Mouse (Mus musculus) layer of hippocampus, adult 9-11 months (tissue): ENCODE results near the gene Ppp1r16b.
"Not testable (repeated sequence)": the region's sequence is repeated elsewhere in the genome, so short reads cannot be mapped to it uniquely, and the experiment has no call there.

Experiments used
- DNase-seq: peaks from one replicate; pipeline ENCODE4 v3.0.0; 2022

Ppp1r16b gene

GRCm38 (mm10) chr2:158728061-158728815 lies 63.0 kb downstream of the Ppp1r16b start:
- DNase-seq = no peak

- DNase-seq = no peak
Measured at GRCm38 (mm10) chr2:158730896-158731295, 65.7 kb downstream of the Ppp1r16b start.

- DNase-seq = no peak
Measured at GRCm38 (mm10) chr2:158732521-158732920, 67.3 kb downstream of the Ppp1r16b start.

DNA sequence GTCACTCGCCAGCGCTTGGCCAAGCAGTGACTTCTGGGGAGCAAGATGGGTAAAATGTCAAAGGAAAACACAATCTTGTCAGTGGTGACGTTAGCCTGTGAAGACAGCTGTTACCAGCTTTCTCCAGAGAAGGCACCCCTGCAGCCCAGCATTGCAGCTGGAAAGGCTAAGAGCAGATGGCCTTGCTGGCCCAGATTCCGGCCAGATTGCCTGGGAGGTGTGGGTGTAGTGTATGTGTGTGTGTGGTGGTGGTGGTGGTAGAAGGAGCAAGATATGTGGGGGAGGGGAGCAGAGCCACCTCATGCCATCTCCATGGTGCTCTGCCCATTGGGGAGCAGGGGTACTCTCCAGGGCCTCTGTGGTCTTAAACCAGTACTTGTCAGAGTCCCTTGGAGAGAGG lies 67.9 kb downstream of the Ppp1r16b start:
- DNase-seq = no peak

- no peak for DNase-seq
Measured at GRCm38 (mm10) chr2:158733914-158734313, 68.7 kb downstream of the Ppp1r16b start.

DNA sequence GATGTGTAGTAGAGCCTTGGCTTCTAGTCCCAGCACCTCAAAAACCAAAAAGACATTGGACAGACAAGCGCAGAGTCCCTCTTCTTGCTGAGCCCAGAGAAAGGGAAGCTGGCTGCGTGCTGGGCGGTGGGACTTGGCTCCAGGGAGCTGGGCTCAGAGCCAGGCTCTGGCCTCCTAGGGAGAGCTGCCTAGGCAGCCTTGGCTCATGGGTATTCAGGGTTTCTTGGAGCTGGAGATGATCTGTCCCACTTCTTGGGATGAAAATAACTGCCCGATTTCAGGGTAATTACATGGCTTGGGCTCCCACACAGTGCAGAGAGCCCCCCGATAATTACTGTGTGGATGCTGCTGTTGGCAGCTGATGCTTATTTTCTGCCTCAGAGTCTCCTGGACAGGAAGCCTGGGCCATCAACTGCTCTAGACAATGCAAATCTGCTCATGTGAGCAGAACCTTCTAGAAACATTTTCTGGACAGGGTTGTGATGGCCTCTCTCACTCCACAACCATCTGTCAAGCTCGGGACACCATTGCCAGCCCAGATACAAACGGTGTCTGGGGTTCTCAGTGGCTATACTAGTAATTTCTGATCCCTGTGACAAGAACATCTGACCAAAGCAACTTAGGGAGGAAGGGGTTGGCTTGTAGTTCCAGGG lies 69.4 kb downstream of the Ppp1r16b start:
- DNase-seq = peak; percentile 56

GRCm38 (mm10) chr2:158735340-158735739 lies 70.1 kb downstream of the Ppp1r16b start:
- no peak for DNase-seq

DNA sequence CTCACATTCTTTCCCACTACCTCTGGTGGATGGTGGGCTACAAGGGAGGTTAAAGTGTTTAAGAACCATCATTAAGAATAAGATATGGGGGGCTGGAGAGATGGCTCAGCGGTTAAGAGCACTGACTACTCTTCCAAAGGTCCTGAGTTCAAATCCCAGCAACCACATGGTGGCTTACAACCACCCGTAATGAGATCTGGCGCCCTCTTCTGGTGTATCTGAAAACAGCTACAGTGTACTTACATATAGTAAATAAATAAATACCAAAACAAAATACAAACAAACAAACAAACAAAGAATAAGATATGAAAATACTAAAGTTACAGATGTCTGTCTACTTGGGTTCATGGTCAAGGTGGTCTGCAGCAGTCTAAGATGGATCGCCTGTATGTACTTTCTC lies 71.0 kb downstream of the Ppp1r16b start:
- not testable (repeated sequence) for DNase-seq

DNA sequence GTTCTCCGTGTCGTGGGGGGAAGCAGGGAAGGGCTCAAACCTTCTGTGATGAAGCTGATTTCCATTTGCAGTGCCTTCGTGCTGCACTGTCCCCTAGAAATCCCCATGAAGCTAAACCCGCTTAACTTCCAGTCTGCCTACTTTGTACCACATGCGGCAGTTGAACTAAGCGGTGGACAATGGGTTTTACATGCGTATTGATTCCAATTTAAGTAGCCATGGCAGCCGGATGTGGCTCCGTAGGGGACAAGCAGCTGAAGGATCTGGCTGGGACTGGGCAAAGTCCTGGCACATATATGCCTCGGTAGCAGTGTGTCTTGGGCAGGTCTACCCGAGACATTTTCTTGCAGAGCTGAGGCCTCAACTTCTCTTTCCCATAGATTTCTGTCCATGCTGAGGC lies 73.4 kb downstream of the Ppp1r16b start:
- no peak for DNase-seq

GRCm38 (mm10) chr2:158739113-158739512 lies 73.9 kb downstream of the Ppp1r16b start:
- DNase-seq = no peak

- DNase-seq = peak; percentile 86
Measured at GRCm38 (mm10) chr2:158741011-158741501, 75.9 kb downstream of the Ppp1r16b start.

DNA sequence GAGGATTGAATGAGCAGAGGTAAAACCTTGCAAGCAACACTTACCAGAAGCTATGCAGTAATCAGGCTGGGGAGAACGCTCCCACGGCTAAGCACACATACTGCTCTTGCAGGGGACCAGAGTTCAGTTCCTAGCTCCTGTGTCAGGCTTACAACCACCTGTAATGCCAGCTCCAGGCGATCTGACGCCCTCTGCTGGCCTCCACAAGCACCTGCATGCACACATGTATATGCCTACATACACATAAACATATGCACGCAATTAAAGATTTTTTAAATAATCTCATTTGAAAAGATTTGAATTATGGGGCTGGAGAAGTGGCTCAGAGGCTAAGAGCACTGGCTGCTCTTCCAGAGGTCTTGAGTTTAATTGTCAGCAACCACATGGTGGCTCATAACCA lies 77.2 kb downstream of the Ppp1r16b start:
- DNase-seq = no peak

DNA sequence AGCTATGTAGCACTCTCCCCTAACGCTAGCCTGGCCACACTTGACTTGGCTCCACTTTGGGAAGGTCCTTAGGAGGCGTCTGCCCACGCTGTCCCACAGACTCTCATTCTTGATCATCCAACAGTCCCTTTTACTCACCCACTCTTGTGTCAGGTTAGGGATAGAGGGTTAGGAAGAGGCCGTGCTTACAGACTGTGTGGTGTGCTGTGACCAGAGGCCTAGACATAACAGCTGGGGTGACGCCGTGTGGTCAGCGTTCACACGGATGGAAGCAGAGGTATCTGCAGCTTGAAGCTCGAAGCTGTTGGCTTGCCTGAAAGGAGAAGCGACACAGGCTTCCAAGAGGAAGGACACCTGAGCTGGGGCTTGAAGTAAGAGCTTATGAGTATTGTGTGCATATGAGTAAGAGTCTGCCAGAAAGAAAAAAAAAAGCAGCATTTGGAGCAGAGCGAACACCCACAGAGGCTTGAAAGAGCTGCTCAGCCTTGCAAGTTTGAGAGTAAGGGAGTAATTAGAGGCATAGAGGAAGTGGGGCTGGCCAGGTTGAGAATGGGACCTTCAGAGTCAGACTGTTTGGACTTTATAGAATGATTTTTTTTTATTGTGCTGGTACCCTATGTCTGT lies 78.4 kb downstream of the Ppp1r16b start:
- DNase-seq = no peak

- DNase-seq = peak; percentile 61
Measured at GRCm38 (mm10) chr2:158745049-158745482, 79.9 kb downstream of the Ppp1r16b start.

DNA sequence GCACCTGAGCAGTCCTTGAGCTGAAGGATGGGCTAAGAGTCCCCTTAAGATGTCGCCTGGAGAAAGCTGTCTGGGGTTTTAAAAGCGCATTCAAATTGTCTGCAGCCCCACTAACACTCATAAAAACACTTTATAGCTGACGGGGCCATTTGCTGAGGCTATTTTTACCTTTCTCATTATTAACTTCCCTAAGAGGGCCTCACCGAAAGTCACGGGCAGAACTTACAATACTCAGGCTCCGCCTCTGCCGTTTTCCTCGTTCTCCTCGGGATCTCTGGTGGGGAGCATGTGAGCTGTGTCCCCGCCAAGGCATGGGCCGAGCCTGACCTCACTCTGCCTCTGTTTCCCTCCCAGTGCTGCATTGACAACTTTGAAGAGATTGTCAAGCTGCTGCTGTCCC lies 81.0 kb downstream of the Ppp1r16b start:
- DNase-seq = no peak

GRCm38 (mm10) chr2:158749366-158749765 lies 84.2 kb downstream of the Ppp1r16b start:
- DNase-seq = peak; percentile 93

GRCm38 (mm10) chr2:158760231-158760630 lies 95.0 kb downstream of the Ppp1r16b start:
- no peak for DNase-seq

DNA sequence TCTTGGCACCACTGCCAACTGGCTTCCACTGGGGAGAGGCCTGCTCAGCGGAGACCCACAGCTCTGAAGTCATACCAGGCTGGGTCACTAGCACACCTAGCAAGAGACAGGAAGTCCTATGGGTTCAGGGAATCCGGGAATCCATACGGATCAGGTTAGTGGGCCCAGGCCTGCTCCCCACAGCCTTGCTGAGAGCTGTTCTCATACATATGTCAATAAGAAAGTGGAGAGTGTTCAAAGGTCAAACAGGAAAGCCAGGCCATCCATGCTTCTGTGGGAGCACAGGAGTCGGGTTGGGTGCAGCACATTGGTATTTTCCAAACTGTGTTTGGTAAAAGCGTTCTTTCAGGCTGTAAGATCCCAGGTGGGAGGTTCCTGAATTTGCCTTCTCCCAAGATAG lies 97.1 kb downstream of the Ppp1r16b start:
- DNase-seq = no peak

DNA sequence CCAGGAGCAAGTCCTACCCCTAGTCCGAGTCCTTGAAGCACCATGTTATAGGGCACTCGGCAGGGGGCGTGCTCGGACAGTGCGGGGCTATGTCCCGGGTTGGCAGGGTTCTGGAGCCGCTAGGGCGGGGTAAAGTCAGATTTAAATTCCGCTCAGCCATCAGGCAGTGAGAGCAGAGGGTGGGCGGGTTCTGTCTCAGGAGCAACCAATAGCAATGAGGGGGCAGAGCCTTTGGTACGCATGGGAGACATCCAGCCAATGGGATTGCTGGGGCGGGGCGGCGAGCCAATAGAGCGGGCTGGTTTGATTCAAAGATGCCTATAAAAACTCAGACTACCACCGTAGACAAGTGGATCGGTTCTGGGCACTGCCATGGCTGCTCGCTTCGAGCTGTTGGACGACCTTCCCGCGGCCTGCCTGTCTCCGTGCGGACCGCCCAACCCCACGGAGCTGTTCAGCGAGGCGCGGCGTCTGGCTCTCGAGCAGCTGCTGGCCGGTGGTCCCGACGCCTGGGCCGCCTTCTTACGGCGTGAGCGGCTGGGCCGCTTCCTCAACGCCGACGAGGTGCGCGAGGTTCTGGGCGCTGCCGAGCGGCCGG lies 102.6 kb downstream of the Ppp1r16b start, which contains the start of gene Fam83d:
Gene Fam83d (plus strand): TSS at position 352 of the 598 bp plus-strand sequence.
- DNase-seq = peak; percentile 97

DNA sequence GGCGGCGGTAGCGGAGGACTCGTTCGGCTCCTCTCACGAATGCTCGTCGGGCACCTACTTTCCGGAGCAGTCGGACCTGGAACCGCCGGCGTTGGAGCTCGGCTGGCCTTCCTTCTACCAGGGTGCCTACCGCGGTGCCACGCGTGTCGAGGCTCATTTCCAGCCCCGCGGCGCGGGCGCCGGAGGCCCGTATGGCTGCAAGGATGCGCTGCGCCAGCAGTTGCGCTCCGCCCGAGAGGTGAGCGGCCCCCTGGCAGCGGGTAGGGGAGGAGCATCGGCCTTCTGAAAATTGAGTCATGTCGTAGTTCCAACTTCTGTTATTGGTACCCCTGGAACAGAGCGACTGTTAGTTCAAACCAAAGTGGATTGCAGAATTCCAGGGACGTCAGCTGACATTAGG lies 103.2 kb downstream of the Ppp1r16b start:
- DNase-seq = no peak

GRCm38 (mm10) chr2:158768771-158769170 lies 103.6 kb downstream of the Ppp1r16b start:
- no peak for DNase-seq

- DNase-seq = no peak
Measured at GRCm38 (mm10) chr2:158770126-158770757, 105.0 kb downstream of the Ppp1r16b start.
